Mouse (Mus musculus) Muller cell, postnatal 12 days (primary cell): ENCODE data around the gene Spaca6.

Experiments
- DNase-seq: peaks from one replicate; pipeline ENCODE4 v3.0.0-alpha.2; 2015; ENCODE audit errors: inconsistent ontology term

Spaca6 gene

DNA sequence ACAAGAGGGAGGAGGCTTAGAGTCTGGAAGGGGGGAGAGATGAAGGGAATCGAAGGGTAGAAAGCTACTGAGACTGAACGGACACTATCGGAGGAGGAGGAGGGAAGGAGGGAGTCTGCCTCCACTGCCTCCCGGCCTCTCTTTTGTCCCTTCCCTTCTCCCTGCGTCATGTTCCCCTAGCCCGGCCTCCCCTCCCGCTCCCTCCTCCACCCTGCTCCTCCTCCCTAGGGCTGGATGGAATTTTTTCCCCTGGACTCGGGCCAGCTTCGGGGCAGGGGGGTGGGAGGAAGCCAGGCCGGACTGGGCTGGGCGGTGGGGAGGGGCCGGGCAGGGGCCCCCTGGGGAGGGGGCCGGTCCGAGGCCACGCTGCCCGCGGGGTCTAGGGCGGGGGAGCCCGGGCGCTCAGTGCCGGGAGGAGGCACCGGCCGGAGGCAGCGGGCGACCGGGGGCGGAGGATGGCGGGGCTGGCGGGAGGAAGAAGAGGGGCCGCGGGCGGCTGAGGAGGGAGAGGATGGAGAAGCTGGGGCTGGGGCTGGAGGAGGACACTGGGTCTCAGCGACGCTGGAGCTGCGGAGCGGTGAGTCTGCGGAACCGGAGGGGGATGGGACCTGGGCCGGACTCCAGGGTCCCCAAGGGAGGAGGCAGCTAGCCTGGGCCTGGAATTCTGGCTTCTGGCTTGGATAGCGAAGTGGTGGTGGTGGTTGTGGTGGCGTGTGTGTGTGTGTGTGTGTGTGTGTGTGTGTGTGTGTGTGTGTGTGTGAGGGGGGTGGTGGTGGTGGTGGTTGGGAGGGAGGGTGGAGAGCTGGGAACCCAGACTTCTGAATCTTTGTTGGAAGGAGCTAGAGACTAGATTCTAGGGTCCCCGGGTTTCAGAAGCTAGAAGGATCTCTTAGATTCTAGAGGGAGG, at the start of gene Spaca6:
Gene Spaca6 (plus strand): TSS at position 408 of the 907 bp plus-strand sequence.
- peak; percentile 100 for DNase-seq

- peak; percentile 31 for DNase-seq
These were observed 35.9 kb upstream of the Spaca6 start for GRCm38 (mm10) chr17:17790866-17791630.

DNA sequence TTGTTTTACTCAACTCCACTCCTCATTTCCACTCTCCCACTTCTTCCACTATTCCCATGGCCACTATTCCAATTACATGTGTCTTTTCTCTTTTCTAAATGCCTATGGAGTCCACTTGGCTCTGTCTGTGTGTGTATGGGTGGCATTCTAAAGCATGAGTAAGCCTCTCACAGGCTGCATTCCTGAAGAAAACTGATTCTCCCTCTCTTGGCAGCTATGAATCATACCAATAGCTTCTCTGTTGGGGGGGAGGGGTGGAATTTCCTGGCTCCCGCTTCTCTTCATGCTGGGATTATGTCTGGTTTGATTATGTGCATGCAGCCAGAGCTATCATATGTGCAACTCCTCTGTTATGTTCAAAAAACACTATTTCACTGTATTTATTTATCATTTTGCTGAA, 34.4 kb upstream of the Spaca6 start:
- DNase-seq, result peak; percentile 99

DNA sequence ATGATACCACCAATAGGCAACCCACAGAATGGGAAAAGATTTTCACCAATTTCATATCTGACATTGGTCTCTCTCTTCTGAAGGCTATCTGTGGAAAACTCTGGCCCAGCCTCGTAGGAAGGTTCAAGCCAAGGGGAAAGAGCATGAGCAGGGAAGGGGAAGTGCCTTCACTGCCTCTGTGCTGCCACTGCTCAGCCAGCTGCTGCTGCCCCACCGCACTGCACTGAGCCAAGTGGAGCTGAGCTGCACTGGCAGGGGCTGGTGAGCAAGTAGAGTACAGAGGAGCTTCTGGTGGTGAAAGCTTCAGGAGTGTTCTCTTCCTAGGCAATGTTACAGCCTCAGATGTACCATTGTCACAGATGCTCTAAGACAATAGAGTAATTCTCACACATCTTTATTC, 31.4 kb upstream of the Spaca6 start:
- no peak for DNase-seq

- no peak for DNase-seq
These were observed 3.2 kb upstream of the Spaca6 start for GRCm38 (mm10) chr17:17823612-17824336.

DNA sequence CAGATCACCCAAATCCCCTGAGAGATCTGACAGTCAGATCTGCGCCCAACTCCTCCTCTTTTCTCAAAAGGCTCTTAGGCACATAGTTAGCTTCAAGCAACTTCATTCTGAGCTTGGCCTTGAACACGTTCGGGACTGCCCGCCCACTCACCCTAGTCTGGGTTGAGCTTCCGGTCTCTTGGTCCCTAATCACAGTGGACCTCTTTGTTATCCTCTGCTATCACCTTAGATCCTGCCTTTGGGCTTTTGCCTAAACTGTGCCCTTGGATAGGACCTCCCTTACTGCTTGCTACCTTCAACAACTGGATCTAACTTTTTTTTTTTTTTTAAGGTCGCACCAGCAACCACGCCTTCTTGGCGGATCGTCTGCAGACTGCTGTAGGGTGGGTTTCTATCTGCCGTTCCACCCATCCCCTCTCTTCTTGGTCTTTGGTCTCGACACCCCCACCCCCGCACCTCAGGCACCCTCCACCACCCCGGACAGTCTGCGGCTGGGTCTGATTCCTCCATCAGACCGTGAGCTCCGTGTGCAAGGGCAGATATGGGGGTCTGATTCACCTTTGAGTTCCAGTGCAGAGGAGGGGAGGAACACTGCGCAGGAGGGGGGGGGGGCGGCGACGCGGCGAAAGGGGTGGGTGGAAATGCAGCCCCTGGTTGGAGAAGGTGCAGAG, 902 bp upstream of the Spaca6 start:
- DNase-seq, result peak; percentile 55

DNA sequence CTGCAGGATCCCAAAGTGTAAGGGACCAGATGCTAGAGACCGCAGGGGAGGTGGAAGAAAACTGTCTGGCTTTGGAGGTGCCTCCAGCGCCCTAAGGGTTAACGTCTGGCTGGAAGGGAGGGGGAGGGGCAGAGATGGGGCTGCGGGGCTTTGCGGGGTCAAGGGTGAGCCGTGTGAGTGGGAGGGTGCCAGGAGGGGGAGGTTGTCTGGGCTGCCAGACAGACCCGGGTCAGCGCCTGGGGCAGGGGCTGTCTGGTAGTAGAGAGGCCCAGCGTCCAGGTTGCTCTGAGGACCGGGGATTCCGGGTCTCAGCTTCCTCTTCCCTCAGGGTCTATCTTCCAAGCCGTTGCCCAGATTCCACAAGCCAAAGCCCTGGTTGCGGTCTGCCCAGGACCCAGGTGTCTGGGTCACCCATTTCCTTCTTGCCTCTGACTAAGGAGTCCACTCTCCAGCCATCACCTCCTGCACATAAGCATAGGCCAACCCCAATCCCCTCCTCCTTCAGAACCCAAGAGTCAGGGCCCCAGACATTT, 766 bp downstream of the Spaca6 start:
- DNase-seq, result peak; percentile 90

- DNase-seq, result peak; percentile 85
These were observed 1.4 kb downstream of the Spaca6 start for GRCm38 (mm10) chr17:17828191-17828981.

DNA sequence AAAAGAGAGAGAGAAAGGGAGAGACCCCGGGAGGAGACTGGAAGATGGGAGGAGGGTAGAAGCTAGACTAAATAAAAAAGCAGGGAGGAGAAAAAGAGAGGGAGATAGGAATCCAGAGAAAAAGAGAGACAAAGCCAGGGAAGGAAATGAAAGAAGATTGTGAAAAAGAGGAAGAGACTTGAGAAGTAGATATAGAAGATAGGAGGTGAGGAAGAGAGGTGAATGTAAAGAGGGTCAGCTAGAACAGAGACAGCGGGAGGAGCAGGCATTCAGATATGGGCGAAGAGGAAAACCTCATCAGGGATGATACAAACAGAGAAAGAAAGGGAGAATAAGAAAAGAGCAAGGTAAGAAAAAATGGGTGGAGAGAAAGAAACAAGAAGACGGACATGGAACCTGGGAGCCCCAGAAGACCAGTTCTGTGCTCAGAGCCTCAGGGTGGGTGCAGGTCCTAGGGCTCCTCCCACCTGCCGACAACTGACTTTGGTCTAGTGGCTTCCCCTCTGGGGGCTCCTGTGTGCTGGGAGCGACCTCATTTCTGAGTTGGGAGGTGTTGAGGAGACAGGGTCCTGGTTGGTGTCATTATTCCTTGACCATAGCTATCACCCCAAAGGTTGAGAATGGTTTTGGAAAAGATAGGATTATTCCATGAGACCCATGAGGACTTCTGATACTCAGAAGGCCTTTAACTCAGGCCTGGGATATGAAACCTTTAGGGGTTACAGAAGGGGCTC, 2.3 kb downstream of the Spaca6 start:
- no peak for DNase-seq

DNA sequence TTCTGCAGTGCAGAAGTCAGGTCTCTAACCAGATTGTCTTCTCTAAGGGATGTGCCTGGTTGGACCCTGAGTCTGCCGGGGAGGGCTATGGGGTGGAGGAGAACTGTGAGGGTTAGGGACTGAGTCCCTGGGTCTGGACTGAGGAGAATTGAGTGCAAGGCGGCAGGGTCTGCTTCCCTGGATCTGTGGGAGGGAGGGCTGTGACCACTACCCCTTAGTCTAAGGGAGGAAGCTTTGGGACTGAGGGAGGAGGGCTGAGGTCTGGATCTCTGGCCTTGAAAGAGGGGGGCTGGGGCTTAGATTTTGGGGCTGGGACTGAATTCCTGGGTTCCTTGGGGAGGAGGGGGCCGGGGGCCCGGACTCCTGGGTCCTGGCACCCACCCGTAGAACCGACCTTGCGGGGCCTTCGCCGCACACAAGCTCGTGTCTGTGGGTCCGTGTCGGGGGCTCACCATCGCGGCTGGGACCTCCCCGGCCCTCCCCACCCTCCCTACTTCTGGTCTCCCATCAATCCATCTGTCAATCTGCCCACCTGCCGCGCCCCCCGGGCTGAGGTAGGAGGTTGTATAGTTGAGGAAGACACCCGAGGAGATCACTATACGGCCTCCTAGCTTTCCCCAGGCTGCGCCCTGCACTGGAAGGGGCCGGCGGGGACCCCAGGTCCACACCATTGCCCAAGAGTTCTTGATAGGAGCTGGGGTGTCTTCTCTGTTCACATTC, 3.0 kb downstream of the Spaca6 start:
- DNase-seq, result no peak

DNA sequence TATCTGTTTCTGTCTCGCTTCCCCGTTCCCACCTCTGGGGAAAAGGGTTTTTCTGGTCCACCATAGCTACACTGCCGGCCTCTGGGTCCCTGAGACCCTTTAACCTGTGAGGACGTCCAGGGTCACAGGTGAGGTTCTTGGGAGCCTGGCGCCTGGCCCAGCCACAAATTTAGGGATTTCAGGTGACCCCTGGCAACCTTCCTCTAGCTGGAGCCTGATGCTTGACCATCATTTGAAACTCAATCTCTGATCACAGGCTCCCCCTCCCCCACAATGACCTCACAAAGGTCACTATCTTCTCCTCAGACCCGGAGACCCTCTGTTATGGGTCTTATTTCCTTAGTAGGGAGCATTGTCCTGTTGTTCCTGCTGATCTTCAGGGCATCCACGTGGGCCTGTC, 3.8 kb downstream of the Spaca6 start:
- no peak for DNase-seq

GRCm38 (mm10) chr17:17834896-17835295, 7.9 kb downstream of the Spaca6 start:
- no peak for DNase-seq

DNA sequence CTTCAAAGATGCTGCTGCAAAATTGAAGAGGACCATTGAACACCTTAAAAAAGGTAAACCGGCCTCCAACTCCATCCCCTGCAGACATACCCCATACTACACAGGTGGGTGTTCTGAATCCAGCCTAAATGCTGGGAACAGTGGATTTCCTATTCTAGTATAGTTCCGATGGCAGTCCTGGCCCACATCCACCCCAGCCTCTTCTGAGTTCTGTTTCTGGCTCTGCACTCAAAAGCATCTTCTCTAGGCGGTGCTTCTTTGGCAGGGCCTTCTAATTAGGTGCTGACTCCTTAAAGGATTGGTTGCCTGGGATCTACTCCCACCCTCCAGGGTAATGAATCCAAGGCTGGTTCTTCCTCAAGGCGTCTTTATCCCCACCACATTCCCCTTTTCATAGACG, 9.1 kb downstream of the Spaca6 start:
- DNase-seq, result no peak

GRCm38 (mm10) chr17:17837426-17837825, 10.5 kb downstream of the Spaca6 start:
- no peak for DNase-seq

GRCm38 (mm10) chr17:17837919-17838701, 11.2 kb downstream of the Spaca6 start:
- DNase-seq, result peak; percentile 98

DNA sequence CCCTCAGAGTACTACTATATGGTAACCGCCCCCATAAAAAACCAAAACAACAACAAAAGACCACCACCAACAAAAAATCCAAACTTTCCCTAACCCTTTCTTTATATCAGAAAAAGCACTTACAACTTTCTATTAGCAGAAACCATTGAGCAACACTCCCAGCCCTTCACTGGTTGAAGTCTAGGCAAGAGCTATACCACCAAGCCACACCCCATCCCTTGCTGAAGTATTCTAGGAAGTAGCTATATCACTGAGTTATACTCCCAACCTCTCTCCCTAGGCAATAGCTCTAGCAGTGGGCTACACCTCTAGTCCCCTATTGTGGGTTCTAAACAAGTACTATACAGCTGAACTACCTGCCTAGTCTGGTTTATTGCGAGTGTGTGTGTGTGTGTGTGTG, 12.3 kb downstream of the Spaca6 start:
- DNase-seq, result no peak

DNA sequence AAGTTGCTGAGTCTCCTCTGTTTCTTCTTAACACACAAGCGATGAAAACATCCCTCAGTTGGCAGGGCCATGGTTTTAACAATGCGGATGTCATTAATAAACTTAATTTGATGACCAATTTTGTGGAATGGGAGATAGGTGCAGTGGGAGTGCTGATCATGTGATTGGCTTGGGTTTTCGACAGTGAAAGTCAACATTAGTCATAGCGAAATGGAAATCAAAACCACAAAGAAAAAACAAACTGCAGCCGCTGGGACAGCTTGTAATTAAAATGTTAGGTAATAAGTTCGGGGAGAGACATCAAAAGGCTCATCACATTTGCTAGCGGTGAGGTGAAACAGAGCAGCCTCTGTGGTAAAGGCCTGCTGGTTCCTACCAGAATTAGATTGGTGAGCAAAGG, 13.8 kb downstream of the Spaca6 start:
- no peak for DNase-seq

- no peak for DNase-seq
These were observed 16.7 kb downstream of the Spaca6 start for GRCm38 (mm10) chr17:17843534-17844261.
